Mouse (Mus musculus) cerebellum, adult 2 months (tissue): ENCODE data around the gene Limk1.

ENCODE experiments used
- CTCF ChIP-seq: fragments of 200-500 bp; IDR thresholded peaks from 2 replicates; pipeline ENCODE4 v1.5.1; 2011; ENCODE audit warnings: low read depth, mild to moderate bottlenecking, control low read depth, low read length, moderate library complexity, borderline replicate concordance; ENCODE audit not compliant: insufficient read depth
- POLR2A ChIP-seq: fragments of 200-500 bp; IDR thresholded peaks from 2 replicates; pipeline ENCODE4 v1.6.1; 2011; ENCODE audit warnings: low read length, control low read depth, borderline replicate concordance; ENCODE audit not compliant: insufficient read depth

DNA sequence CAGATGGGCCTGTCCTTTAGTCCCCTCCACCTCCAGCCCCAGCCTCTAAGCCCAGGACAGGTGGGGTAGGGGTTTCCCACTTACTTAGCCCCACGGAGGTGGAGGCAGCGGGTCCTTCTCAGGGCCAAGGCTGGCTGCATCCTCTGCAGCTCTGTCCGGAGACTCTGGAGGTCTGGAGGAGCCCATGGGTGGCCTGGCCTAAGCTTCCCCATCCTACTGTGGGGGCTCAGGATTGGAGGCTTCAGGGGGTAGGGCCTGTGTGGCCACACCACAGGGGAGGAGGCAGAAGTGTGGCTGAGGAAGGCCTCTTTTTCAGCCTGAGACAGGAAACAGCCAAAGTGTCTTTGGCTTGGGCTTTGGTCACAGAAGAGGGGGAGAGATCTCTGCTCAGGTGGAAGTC, 10.4 kb downstream of the Limk1 start:
- TF ChIP-seq CTCF = no peak
- no peak for TF ChIP-seq POLR2A
